Mouse (Mus musculus) layer of hippocampus, adult 18-20 months (tissue): ENCODE measurements around the gene Ric8b. TPM values are rescaled to one million over a fixed set of nuclear protein-coding genes. Genes with fewer than 3 reads are reported as not detected.

Experiments
- DNase-seq, 2 experiments: peaks; one replicate each; pipeline ENCODE4 v3.0.0; 2022; ENCODE audit warnings: low spot score in 2 of 2
- total RNA-seq, 2 experiments: library from RNA; stranded (reverse); gene quantifications; 2 replicates each; pipeline ENCODE4 v1.2.3; 2021

Ric8b gene
- total RNA-seq, 2 experiments from 2014 or later = 44.9 to 45.8 TPM

- no peak for DNase-seq
These were observed 41.2 kb downstream of the Ric8b start for GRCm38 (mm10) chr10:84958597-84958996.

- DNase-seq = no peak
These were observed 43.0 kb downstream of the Ric8b start for GRCm38 (mm10) chr10:84960380-84960930.

- DNase-seq = no peak
These were observed 45.7 kb downstream of the Ric8b start for GRCm38 (mm10) chr10:84963126-84963525.

GRCm38 (mm10) chr10:84963726-84964125 is 46.3 kb downstream of the Ric8b start:
- DNase-seq = peak; percentile 82 to 95

DNA sequence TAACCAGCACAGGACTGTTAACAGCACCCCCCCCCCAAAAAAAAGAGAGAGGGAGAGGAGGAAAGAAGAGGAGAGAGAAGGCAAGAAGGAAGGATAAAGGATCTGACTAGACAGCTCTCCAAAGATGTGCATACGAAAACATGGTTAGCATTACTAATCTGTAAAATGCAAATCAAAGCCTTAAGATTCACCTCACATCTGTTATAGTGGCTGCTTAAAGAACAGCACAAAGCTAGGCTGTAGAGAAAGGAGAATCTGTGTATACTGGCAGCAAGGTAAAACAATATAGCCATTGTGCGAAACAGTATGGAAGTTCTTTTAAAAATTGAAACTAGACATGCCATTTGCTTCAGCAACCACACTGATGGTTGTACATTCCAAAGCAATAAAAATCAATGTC is 49.1 kb downstream of the Ric8b start:
- DNase-seq = no peak

- DNase-seq = no peak
These were observed 50.2 kb downstream of the Ric8b start for GRCm38 (mm10) chr10:84967645-84968044.

GRCm38 (mm10) chr10:84968852-84969704 is 51.7 kb downstream of the Ric8b start:
- DNase-seq = no peak

GRCm38 (mm10) chr10:84975264-84975663 is 57.8 kb downstream of the Ric8b start:
- no peak for DNase-seq

DNA sequence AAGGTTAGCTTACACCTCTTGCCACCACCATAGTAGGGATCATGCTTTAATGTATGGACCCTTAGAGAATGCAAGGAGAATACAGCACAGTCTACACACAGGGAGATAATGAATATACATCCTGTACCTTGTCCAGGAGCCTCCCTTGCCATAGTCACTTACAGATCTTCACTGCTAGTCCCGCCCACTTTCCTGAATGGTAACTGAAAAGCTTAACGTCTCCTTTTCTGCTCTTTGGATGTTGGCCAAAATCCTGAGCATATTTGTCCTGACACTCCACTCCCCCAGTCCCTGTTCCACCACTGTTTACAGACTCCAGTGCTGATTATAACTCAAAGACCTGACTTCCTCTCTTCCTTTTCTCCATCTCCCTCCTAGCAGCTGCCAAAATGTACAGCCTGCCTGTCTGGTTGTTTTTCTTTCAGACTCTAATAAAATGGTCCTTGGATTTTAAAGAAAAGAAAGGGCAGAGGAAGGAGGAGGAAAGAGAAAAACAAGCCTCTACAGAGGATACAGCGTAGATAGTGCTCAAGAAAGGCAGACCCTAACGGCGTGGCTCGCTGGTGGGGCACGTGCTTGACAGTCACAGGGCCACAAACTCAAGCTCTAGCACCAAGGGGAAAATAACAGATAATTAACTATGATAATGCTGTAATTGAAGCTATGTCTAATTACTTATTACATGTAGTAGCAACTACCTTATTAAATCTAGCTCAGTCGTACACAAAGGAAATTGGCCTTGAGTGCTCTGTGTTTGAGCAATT is 59.4 kb downstream of the Ric8b start:
- no peak for DNase-seq

DNA sequence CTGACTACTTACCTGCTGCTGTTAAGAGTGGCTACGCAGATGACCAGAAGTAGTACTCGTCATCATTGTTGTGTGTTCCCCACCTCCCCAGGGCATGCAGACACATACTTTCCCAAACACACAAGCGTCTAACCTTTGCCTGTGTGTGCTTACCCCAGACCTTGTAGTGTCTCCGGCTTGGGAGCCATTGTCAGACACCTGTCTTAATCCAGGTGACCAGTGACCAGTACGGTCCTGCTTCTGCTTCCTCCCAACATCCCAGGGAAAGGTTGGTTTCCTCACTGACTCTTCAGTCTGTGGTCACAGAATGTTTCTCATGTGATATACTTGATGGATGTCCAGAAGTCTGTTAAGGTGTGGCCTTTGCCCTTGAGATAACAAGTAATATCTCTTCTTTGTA is 62.9 kb downstream of the Ric8b start:
- DNase-seq = no peak

DNA sequence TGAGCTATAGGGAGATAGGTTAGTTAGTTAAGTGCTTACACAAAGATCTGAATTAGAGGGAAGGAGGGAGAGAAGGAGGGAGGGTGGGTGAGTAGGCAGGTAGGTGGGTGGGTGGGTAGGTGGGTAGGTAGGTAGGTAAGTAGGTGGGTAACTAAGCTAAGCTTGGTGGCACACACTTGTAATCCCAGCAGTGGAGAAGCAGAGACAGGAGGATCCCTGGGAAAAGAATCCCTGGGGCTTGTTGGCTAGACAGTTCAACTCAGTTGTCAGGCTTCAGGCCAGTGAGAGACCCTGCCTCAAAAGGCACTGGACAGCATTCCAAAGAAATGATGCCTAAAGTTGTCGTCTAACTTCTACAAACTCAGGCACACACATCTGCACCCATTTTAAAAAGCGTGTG is 64.0 kb downstream of the Ric8b start:
- DNase-seq = no peak

GRCm38 (mm10) chr10:84982675-84983074 is 65.3 kb downstream of the Ric8b start:
- DNase-seq = no peak

DNA sequence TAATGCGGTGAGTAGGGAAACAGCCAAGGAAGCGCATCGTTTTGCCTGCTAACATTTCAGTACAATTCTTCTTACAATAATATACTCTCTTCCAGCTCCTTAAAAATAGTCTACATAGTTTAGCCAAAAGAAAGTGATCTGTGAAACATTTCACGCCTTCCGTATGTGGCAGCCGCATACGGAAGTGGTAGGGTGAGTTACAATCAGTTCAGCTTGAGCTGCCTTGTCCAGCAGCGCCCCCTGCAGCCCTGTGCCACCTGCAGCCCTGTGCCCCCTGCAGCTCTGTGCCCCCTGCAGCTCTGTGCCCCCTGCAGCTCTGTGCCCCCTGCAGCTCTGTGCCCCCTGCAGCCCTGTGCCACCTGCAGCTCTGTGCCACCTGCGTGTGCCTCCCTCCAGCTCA is 68.5 kb downstream of the Ric8b start:
- peak in 1 of 2 experiments; percentile 19 for DNase-seq

- no peak for DNase-seq
These were observed 70.2 kb downstream of the Ric8b start for GRCm38 (mm10) chr10:84987666-84988065.

DNA sequence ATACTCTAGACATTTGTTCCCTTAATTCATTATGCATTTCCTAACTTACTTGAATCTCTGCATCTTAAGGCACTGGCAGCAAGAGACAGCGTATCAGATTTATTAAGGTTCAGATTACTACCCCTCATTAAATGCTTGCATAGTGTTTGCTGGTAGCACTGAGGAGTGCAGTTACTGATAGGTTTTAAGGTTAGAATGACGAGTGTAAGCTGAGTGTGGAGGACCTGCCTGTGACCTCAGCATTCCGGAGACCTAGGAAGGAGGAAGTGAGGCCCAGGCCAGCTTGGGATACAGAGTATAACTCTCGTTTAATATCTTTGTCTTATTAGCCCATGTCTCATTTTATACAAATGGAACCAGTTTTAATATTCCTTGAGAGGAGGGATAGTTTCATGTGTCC is 71.2 kb downstream of the Ric8b start:
- DNase-seq = no peak

DNA sequence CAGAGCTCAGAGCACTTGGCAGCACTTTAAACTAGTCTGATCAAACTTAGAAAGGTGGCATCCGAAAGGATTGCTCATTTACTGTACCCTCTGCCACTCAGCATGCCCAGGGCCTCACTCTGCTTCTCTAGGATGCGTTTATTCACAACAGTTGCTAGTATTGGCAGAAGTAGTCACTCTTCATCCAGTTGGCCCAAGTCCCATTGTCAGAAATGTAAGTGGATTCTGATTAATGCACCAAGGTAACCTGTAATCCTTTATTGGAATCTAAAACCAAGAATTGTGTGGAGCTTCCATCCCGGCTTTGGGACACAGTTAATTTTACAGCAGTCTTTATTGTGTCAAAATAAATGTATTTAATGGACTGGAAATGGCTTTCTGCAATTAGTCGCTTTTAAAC is 76.9 kb downstream of the Ric8b start:
- DNase-seq = no peak

GRCm38 (mm10) chr10:84994971-84995370 is 77.6 kb downstream of the Ric8b start:
- no peak for DNase-seq

DNA sequence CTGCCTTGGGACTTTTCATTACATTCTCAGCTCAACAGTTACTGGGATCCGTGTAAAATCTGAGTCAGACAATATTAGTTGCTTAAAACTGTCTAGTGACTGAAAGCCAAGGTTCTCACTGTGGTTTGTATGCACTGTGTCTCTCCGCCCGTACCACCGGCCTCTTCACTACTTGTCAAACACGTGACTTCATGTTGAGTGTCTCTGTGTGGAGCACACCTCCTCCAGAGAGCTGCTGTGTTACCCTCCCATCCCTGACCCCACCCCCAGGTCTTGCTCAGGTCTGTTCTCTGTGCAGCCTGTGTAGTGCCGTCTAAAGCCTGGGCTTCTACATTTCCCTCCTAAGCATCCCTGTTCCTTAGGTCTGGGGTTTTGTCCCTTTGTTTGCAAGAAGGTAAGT is 79.0 kb downstream of the Ric8b start:
- no peak for DNase-seq

- DNase-seq = no peak
These were observed 80.3 kb downstream of the Ric8b start for GRCm38 (mm10) chr10:84997571-84998224.

DNA sequence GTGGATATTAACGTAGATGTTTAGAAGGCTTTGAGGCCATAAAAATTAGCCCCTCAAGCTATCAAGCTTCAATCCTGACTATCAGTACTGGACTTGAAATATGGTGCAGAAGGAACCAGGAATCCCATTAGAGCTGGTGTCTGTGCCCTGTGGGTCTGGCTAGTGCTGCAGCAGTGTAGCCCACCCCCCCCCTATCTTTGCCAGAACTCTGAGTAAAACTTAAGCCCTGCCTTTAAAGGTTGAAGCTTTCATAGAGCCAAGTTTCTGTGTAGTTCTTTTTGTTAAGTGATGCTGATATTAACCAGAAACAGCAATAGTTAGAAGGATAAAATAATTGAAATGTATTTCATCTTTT is 80.8 kb downstream of the Ric8b start:
- DNase-seq = no peak

- no peak for DNase-seq
These were observed 84.5 kb downstream of the Ric8b start for GRCm38 (mm10) chr10:85001920-85002319.
